Mouse (Mus musculus) liver, embryonic 16.5 days (tissue): ENCODE results near the gene Stard3. TPM values are rescaled to one million over a fixed set of nuclear protein-coding genes. Genes with fewer than 3 reads are reported as not detected.

ENCODE experiments used
- ATAC-seq: fragments of 200-750 bp; cut with Nextera tagmentation; 2 replicates; pipeline ENCODE4 v1.8.0; 2017; ENCODE audit warnings: low read depth, mild to moderate bottlenecking, moderate number of reproducible peaks, moderate library complexity
- H3K27ac ChIP-seq: fragments of 300-500 bp; sonication (generic); 2 replicates; pipeline ENCODE4 v1.5.1; 2014; ENCODE audit warnings: mild to moderate bottlenecking, low read length
- H3K27me3 ChIP-seq: fragments of 300-500 bp; sonication (generic); 2 replicates; pipeline ENCODE4 v1.6.1; 2014; ENCODE audit warnings: low read depth, low read length, mixed read lengths; ENCODE audit not compliant: control insufficient read depth, insufficient read depth
- H3K36me3 ChIP-seq: fragments of 300-500 bp; sonication (generic); 2 replicates; pipeline ENCODE4 v1.6.1; 2014; ENCODE audit warnings: mild to moderate bottlenecking; ENCODE audit not compliant: control insufficient read depth, insufficient read depth
- H3K4me1 ChIP-seq: fragments of 300-500 bp; sonication (generic); 2 replicates; pipeline ENCODE4 v1.6.1; 2014; ENCODE audit warnings: low read depth, low read length, mixed read lengths; ENCODE audit not compliant: control insufficient read depth
- H3K4me2 ChIP-seq: fragments of 300-500 bp; sonication (generic); 2 replicates; pipeline ENCODE4 v1.6.1; 2014; ENCODE audit warnings: low read depth, low read length, mixed read lengths
- H3K4me3 ChIP-seq: fragments of 300-500 bp; sonication (generic); 2 replicates; pipeline ENCODE4 v1.5.1; 2014; ENCODE audit warnings: low read depth, mild to moderate bottlenecking, low read length
- H3K9ac ChIP-seq: fragments of 300-500 bp; sonication (generic); 2 replicates; pipeline ENCODE4 v1.6.1; 2014; ENCODE audit warnings: low read depth, low read length
- H3K9me3 ChIP-seq: fragments of 300-500 bp; sonication (generic); replicated peaks from 2 replicates; pipeline ENCODE4 v1.6.1; 2016; ENCODE audit warnings: low read length; ENCODE audit not compliant: control insufficient read depth
- whole genome bisulfite sequencing: fragments of 180-500 bp; shearing (Covaris S2); extraction: QIAGEN DNeasy Blood & Tissue Kit; methylation state at CpG from one replicate; pipeline ENCODE4 v1.1.7; 2014; ENCODE audit not compliant: insufficient replicate concordance; 5-methylcytosine and 5-hydroxymethylcytosine counted together
- polyA plus RNA-seq: library from polyadenylated mRNA; unstranded; fragments of >200 nt; fragmentation: Nextera tagmentation; extraction: Ambion mirVana; gene quantifications from 2 replicates; pipeline ENCODE4 v1.2.1, GENCODE M21; 2015

Gene Stard3
- polyA plus RNA-seq, 1 experiment from 2014 or later, result 17.3 TPM

GRCm38 (mm10) chr11:98327136-98328030, 30.8 kb upstream of the Stard3 start:
- H3K9me3 ChIP-seq, result no peaks in the 10 kb centered on the region
- H3K4me1 ChIP-seq, result no peaks in the 10 kb centered on the region
- no peak overlapping the region for H3K9ac ChIP-seq
- H3K36me3 ChIP-seq, result no peaks in the 10 kb centered on the region
- H3K4me2 ChIP-seq, result no peak overlapping the region
- 1% methylated on average over 89 of the region's 97 CpGs for WGBS
- peak overlapping the region; percentile 1; the same call in 1 of the 2 replicates for H3K4me3 ChIP-seq
- peaks cover 97% of the 10 kb centered on the region for H3K27me3 ChIP-seq
- no peak overlapping the region for H3K27ac ChIP-seq
- no peak for ATAC-seq

- Histone ChIP-seq H3K27me3 (peaks cover 95% of the 10 kb centered on the region), H3K4me2 (no peak overlapping the region), H3K36me3 (no peaks in the 10 kb centered on the region), H3K4me3 (peak overlapping the region; percentile 19), H3K4me1 (no peaks in the 10 kb centered on the region), H3K27ac (no peak overlapping the region), H3K9ac (no peak overlapping the region), H3K9me3 (no peaks in the 10 kb centered on the region)
- ATAC-seq, result no peak
- under 1% methylated on average over 35 of the region's 35 CpGs for WGBS
Observed at GRCm38 (mm10) chr11:98328031-98328370, 30.2 kb upstream of the Stard3 start.

- Histone ChIP-seq H3K27ac (no peak overlapping the region), H3K9ac (no peak overlapping the region), H3K27me3 (peaks cover 95% of the 10 kb centered on the region), H3K4me2 (0 out of 2 replicates have a peak overlapping the region, but pooled peaks have one; percentile 9), H3K4me3 (peak overlapping the region; percentile 19), H3K4me1 (no peaks in the 10 kb centered on the region), H3K9me3 (no peaks in the 10 kb centered on the region), H3K36me3 (no peaks in the 10 kb centered on the region)
- no peak for ATAC-seq
- under 1% methylated on average over 55 of the region's 56 CpGs for WGBS
Observed at GRCm38 (mm10) chr11:98328371-98329069, 29.6 kb upstream of the Stard3 start.

GRCm38 (mm10) chr11:98329081-98329959, 28.8 kb upstream of the Stard3 start, which contains the start of gene Neurod2:
Gene Neurod2, minus strand, starts transcription at chr11:98329648.
- Histone ChIP-seq H3K9ac (no peak within 1 kb of the TSS), H3K4me3 (no peak within 1 kb of the TSS), H3K27ac (no peak within 1 kb of the TSS), H3K27me3 (peaks cover 95% of the 10 kb centered on the region), H3K36me3 (no peaks in the 10 kb centered on the region), H3K4me1 (no peaks in the 10 kb centered on the region), H3K4me2 (0 out of 2 replicates have a peak within 1 kb of the TSS, but pooled peaks have one; percentile 9), H3K9me3 (no peaks in the 10 kb centered on the region)
- no peak for ATAC-seq
- 3% methylated on average over 38 of the region's 38 CpGs for WGBS

GRCm38 (mm10) chr11:98329960-98330744, 28.0 kb upstream of the Stard3 start:
- no peaks in the 10 kb centered on the region; the same call in 1 of the 2 replicates for H3K4me1 ChIP-seq
- H3K4me2 ChIP-seq, result no peak overlapping the region
- WGBS, result 39% methylated on average over 9 of the region's 9 CpGs

GRCm38 (mm10) chr11:98330745-98331204, 27.4 kb upstream of the Stard3 start:
- H3K27me3 ChIP-seq, result peaks cover 95% of the 10 kb centered on the region
- no peaks in the 10 kb centered on the region for H3K36me3 ChIP-seq
- no peaks in the 10 kb centered on the region for H3K9me3 ChIP-seq
- no peak for ATAC-seq
- no peak overlapping the region for H3K4me2 ChIP-seq
- no peaks in the 10 kb centered on the region; the same call in 1 of the 2 replicates for H3K4me1 ChIP-seq
- no peak overlapping the region for H3K27ac ChIP-seq
- H3K4me3 ChIP-seq, result no peak overlapping the region
- no peak overlapping the region for H3K9ac ChIP-seq
- 45% methylated on average over 2 of the region's 2 CpGs for WGBS

More at GRCm38 (mm10) chr11:98329960-98330744, 28.0 kb upstream of the Stard3 start:
- H3K27me3 ChIP-seq, result peaks cover 95% of the 10 kb centered on the region
- no peaks in the 10 kb centered on the region for H3K36me3 ChIP-seq
- H3K9me3 ChIP-seq, result no peaks in the 10 kb centered on the region
- ATAC-seq, result no peak
- H3K9ac ChIP-seq, result no peak overlapping the region
- H3K4me3 ChIP-seq, result no peak overlapping the region
- H3K27ac ChIP-seq, result no peak overlapping the region

GRCm38 (mm10) chr11:98331401-98331800, 26.8 kb upstream of the Stard3 start:
- no peak for ATAC-seq
- H3K4me1 ChIP-seq, result no peaks in the 10 kb centered on the region; the same call in 1 of the 2 replicates
- H3K36me3 ChIP-seq, result no peaks in the 10 kb centered on the region
- no peak overlapping the region for H3K4me2 ChIP-seq
- H3K9ac ChIP-seq, result no peak overlapping the region
- 27% methylated on average over 1 of the region's 1 CpGs for WGBS
- H3K27ac ChIP-seq, result no peak overlapping the region
- H3K4me3 ChIP-seq, result no peak overlapping the region
- H3K9me3 ChIP-seq, result no peaks in the 10 kb centered on the region
- peaks cover 94% of the 10 kb centered on the region for H3K27me3 ChIP-seq

- Histone ChIP-seq H3K4me3 (no peak overlapping the region), H3K9me3 (no peaks in the 10 kb centered on the region), H3K27me3 (peaks cover 94% of the 10 kb centered on the region), H3K27ac (no peak overlapping the region), H3K4me2 (no peak overlapping the region), H3K4me1 (no peaks in the 10 kb centered on the region; the same call in 1 of the 2 replicates), H3K9ac (no peak overlapping the region), H3K36me3 (no peaks in the 10 kb centered on the region)
- WGBS, result 63% methylated on average over 3 of the region's 3 CpGs
- ATAC-seq, result no peak
Observed at GRCm38 (mm10) chr11:98332186-98332585, 26.0 kb upstream of the Stard3 start.
